Mouse (Mus musculus): Measurements from ENCODE around the gene Cdc42bpb. TPM values are rescaled to one million over a fixed set of nuclear protein-coding genes. Genes with fewer than 3 reads are reported as not detected.

Gene Cdc42bpb
- polyA plus RNA-seq, 2 experiments, result 5.3 to 22.5 TPM

DNA sequence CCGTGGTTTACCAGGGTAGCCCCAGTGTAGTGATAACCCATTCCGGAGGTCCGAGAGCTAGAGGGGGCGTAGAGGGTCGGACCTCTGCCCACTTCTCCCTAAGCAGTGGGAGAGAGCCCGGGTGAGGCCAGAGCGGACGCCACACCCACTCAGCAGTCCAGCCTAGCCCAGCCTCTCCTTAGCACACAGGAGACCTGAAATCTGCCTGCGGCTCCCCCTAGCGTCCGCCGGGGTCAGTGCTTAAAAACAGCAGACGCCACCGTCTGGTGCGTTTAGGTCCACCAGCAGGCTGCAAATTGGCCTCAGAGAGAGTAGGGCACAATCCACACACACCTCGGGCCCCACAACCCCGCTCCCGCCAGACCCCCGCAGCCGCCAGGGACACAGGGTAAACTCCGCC, 35.8 kb upstream of the Cdc42bpb start:
- DNase-seq (ENCODE audit: low read depth in 3 of 3, low spot score in 3 of 3), result peak; percentile 65 to 68 (median 67)
- peak overlapping the region; percentile 25 for H3K4me2 ChIP-seq (ENCODE audit: low read depth)
- peaks cover 3% of the 10 kb centered on the region; the same call in 1 of the 2 replicates for H3K27me3 ChIP-seq (ENCODE audit: control insufficient read depth, insufficient read depth, low read length)
- H3K9ac ChIP-seq (replicated peaks), result no peak overlapping the region
- H3K9me3 ChIP-seq (ENCODE audit: control insufficient read depth, low read length), result no peaks in the 10 kb centered on the region
- 0 out of 4 replicates have a peak overlapping the region, but pooled peaks of 1 of the 2 experiments have one; percentile 18 for H3K4me3 ChIP-seq (ENCODE audit: insufficient read depth in 1 of 2, low read depth in 2 of 2, low read length in 2 of 2)
- H3K4me1 ChIP-seq (replicated peaks; ENCODE audit: control insufficient read depth in 2 of 2, insufficient read depth in 2 of 2, low read length in 1 of 2), result peaks cover 0 to 2% of the 10 kb centered on the region in 2 experiments; a peak in 1 of 4 replicates
- TF ChIP-seq CTCF (IDR thresholded peaks at IDR 0.05; ENCODE audit: low read depth), result peak; percentile 98
- TF ChIP-seq EP300 (IDR thresholded peaks at IDR 0.05; ENCODE audit: low read depth), result no peak
- ATAC-seq (ENCODE audit: insufficient read depth), result peak; percentile 58; the same call in 1 of the 2 replicates
- H3K36me3 ChIP-seq (replicated peaks; ENCODE audit: control insufficient read depth, insufficient read depth, low read depth), result no peaks in the 10 kb centered on the region
- H3K27ac ChIP-seq, result no peak overlapping the region
- 2% methylated on average over 21 of the region's 21 CpGs for WGBS (ENCODE audit: insufficient replicate concordance)

GRCm38 (mm10) chr12:111412581-111413284, 35.2 kb upstream of the Cdc42bpb start:
- ATAC-seq (ENCODE audit: insufficient read depth) (no peak), DNase-seq (ENCODE audit: low read depth in 3 of 3, low spot score in 3 of 3) (no peak)
- H3K27me3 ChIP-seq (ENCODE audit: control insufficient read depth, insufficient read depth, low read length), result peaks cover 3% of the 10 kb centered on the region; the same call in 1 of the 2 replicates
- H3K9ac ChIP-seq (replicated peaks), result no peak overlapping the region
- peaks cover 0 to 2% of the 10 kb centered on the region in 2 experiments; a peak in 1 of 4 replicates for H3K4me1 ChIP-seq (replicated peaks; ENCODE audit: control insufficient read depth in 2 of 2, insufficient read depth in 2 of 2, low read length in 1 of 2)
- TF ChIP-seq CTCF (IDR thresholded peaks at IDR 0.05; ENCODE audit: low read depth), result no peak
- TF ChIP-seq EP300 (IDR thresholded peaks at IDR 0.05; ENCODE audit: low read depth), result no peak
- H3K36me3 ChIP-seq (replicated peaks; ENCODE audit: control insufficient read depth, insufficient read depth, low read depth), result no peaks in the 10 kb centered on the region
- WGBS (ENCODE audit: insufficient replicate concordance), result 29% methylated on average over 12 of the region's 12 CpGs
- H3K4me3 ChIP-seq (ENCODE audit: insufficient read depth in 1 of 2, low read depth in 2 of 2, low read length in 2 of 2), result 0 out of 4 replicates have a peak overlapping the region, but pooled peaks of 1 of the 2 experiments have one; percentile 18
- no peak overlapping the region for H3K27ac ChIP-seq
- H3K4me2 ChIP-seq (ENCODE audit: low read depth), result peak overlapping the region; percentile 25
- H3K9me3 ChIP-seq (ENCODE audit: control insufficient read depth, low read length), result no peaks in the 10 kb centered on the region

DNA sequence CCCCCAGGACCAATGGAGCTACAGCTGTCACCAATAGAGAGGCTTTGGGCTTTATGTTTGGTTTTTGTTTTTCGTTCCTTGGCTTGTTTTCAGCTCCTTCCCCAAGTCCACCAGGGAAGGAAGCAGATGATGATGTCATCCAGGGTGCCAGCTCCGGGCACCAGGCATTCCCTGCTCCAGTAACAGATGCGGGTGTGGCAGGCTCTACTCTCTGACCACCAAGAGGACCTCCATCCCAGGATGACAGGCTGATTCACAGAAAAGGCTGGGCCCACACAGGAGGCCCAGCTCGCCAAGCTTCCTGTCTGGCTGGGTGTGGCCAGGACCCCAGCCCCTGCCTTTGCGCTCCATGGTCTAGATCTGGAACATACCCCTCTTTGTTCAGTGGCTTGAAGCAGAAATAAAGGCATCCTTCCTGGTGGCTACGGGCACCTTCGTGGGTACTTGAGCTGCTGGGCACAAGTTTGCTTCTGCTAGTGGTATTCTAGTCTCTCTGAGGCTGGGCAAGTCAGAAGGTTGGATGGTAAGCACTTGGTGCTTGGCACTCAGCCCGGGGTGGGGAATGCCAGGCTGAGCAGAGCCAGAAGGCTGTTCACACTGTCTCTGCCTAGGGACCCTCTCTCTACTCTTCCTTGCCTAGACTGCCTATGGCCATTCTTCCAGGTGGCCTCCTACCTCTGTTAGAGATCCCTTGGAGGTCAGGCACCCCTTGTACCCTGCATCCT, 34.3 kb upstream of the Cdc42bpb start:
- ATAC-seq (ENCODE audit: insufficient read depth), result no peak

DNA sequence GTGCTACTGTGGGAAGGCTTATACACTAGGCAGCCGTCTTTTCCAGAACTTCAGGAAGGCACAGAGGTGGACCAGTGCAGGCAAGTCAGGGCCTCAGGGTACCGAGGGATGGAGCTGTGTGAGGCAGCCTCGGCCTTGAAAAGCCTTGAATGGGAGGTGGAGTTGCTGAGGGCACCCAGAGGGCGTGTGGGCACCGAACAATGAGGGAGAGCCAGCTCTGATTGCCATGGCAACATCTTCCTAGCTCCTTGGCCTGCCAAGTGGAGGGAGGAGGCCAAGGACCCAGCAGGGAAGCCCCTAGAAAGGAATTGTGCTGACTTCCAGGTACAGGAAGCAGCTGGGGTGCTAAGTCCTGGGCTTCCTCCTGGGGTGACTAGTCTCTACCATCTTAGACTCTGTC, 32.1 kb upstream of the Cdc42bpb start:
- Histone ChIP-seq H3K27ac (no peak overlapping the region), H3K4me2 (ENCODE audit: low read depth) (no peak overlapping the region), H3K4me3 (ENCODE audit: insufficient read depth in 1 of 2, low read depth in 2 of 2, low read length in 2 of 2) (no peak overlapping the region), H3K27me3 (ENCODE audit: control insufficient read depth, insufficient read depth, low read length) (peaks cover 12% of the 10 kb centered on the region), H3K9ac (replicated peaks) (no peak overlapping the region), H3K4me1 (replicated peaks; ENCODE audit: control insufficient read depth in 2 of 2, insufficient read depth in 2 of 2, low read length in 1 of 2) (no peaks in the 10 kb centered on the region), H3K9me3 (ENCODE audit: control insufficient read depth, low read length) (no peaks in the 10 kb centered on the region), H3K36me3 (replicated peaks; ENCODE audit: control insufficient read depth, insufficient read depth, low read depth) (no peaks in the 10 kb centered on the region)
- WGBS (ENCODE audit: insufficient replicate concordance), result 50% methylated on average over 5 of the region's 5 CpGs
- TF ChIP-seq CTCF (IDR thresholded peaks at IDR 0.05; ENCODE audit: low read depth) (no peak), EP300 (IDR thresholded peaks at IDR 0.05; ENCODE audit: low read depth) (no peak)
- ATAC-seq (ENCODE audit: insufficient read depth) (no peak), DNase-seq (ENCODE audit: low read depth in 3 of 3, low spot score in 3 of 3) (no peak)

More for the DNA sequence above, 34.3 kb upstream of the Cdc42bpb start:
- WGBS (ENCODE audit: insufficient replicate concordance), result 58% methylated on average over 8 of the region's 8 CpGs
- TF ChIP-seq EP300 (IDR thresholded peaks at IDR 0.05; ENCODE audit: low read depth) (no peak), CTCF (IDR thresholded peaks at IDR 0.05; ENCODE audit: low read depth) (no peak)
- Histone ChIP-seq H3K27me3 (ENCODE audit: control insufficient read depth, insufficient read depth, low read length) (peaks cover 7% of the 10 kb centered on the region), H3K9me3 (ENCODE audit: control insufficient read depth, low read length) (no peaks in the 10 kb centered on the region), H3K27ac (no peak overlapping the region), H3K4me1 (replicated peaks; ENCODE audit: control insufficient read depth in 2 of 2, insufficient read depth in 2 of 2, low read length in 1 of 2) (no peaks in the 10 kb centered on the region), H3K36me3 (replicated peaks; ENCODE audit: control insufficient read depth, insufficient read depth, low read depth) (no peaks in the 10 kb centered on the region), H3K9ac (replicated peaks) (no peak overlapping the region), H3K4me2 (ENCODE audit: low read depth) (no peak overlapping the region), H3K4me3 (ENCODE audit: insufficient read depth in 1 of 2, low read depth in 2 of 2, low read length in 2 of 2) (no peak overlapping the region)
- no peak for DNase-seq (ENCODE audit: low read depth in 3 of 3, low spot score in 3 of 3)

GRCm38 (mm10) chr12:111406622-111407021, 29.1 kb upstream of the Cdc42bpb start, which contains the start of gene Lbhd2:
Lbhd2 (plus strand) TSS chr12:111406809.
- H3K9me3 ChIP-seq (ENCODE audit: control insufficient read depth, low read length), result no peaks in the 10 kb centered on the region
- ATAC-seq (ENCODE audit: insufficient read depth), result no peak
- WGBS (ENCODE audit: insufficient replicate concordance), result 4% methylated on average over 24 of the region's 24 CpGs
- no peak within 1 kb of the TSS for H3K4me2 ChIP-seq (ENCODE audit: low read depth)
- H3K36me3 ChIP-seq (replicated peaks; ENCODE audit: control insufficient read depth, insufficient read depth, low read depth), result no peaks in the 10 kb centered on the region
- no peaks in the 10 kb centered on the region for H3K4me1 ChIP-seq (replicated peaks; ENCODE audit: control insufficient read depth in 2 of 2, insufficient read depth in 2 of 2, low read length in 1 of 2)
- H3K27me3 ChIP-seq (ENCODE audit: control insufficient read depth, insufficient read depth, low read length), result peaks cover 15% of the 10 kb centered on the region
- no peak within 1 kb of the TSS for H3K4me3 ChIP-seq (ENCODE audit: insufficient read depth in 1 of 2, low read depth in 2 of 2, low read length in 2 of 2)
- no peak for DNase-seq (ENCODE audit: low read depth in 3 of 3, low spot score in 3 of 3)
- H3K27ac ChIP-seq, result no peak within 1 kb of the TSS
- H3K9ac ChIP-seq (replicated peaks), result no peak within 1 kb of the TSS
- TF ChIP-seq CTCF (IDR thresholded peaks at IDR 0.05; ENCODE audit: low read depth), result no peak
- no peak for TF ChIP-seq EP300 (IDR thresholded peaks at IDR 0.05; ENCODE audit: low read depth)
